Mouse (Mus musculus): ENCODE results near the gene Best3.

DNA sequence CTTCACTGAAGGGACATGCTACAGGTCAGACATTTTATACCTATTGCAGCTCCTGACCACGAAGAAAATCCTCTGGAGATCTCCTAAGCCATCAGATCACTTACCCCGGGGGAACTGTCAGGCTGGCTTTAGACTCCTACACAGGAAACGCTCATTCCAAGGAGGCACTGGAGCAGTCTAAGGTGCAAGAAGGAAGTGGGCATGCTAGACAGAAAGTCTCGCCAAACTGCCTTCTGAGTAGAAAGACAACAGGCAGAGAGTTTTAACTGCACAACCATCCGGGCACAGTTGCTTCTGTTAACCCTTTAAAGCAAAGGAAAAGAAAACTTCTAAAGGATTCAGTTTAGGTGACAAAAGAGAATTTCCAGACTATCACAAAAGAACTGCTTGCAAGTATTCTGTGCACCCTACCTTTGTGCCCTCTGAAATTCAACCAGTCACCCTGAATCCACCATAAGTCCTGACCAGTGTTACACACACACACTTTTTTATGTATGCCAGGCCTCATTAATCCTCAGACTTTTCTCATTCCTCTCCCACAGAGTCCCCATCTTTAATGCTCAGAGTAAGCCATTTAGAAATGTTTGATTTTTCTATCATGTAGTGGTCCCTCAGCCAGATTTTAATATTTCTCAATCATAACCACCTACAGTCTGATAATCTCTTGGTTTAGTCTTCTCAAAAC, 28.1 kb upstream of the Best3 start:
- TF ChIP-seq CTCF (IDR thresholded peaks at IDR 0.05; ENCODE audit: low read depth, low read length) (no peak), EP300 (IDR thresholded peaks at IDR 0.05; ENCODE audit: insufficient read depth, low read depth, low read length) (no peak)

Data from ES-Bruce4 (cell line).